Mouse (Mus musculus): ENCODE data around the gene Ccdc116. TPM values are rescaled to one million over a fixed set of nuclear protein-coding genes. Genes with fewer than 3 reads are reported as not detected.
A peak's percentile ranks its signal among the peaks of the same experiment; 100 is the strongest.

Gene Ccdc116
- polyA plus RNA-seq, 3 experiments from 2014 or later: 0.57 to 1.1 (median 0.70) TPM

DNA sequence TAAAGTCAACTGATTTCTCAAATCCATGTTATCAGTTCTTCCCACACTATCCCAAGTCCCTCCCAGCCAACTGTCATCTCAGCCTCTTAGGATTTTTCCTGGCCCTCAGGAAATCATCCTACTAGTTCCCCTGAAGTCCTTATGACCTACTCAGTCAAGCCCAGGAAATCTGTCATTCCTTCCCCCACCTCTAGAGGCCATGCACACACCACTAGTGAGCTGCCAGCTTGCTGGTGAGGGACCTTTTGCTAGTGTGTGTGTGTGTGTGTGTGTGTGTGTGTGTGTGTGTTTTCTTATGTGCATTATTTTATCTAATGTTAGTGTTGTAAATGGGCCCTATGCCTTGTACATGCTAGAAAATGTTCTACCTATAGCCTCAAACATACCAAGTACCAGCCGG lies 19.7 kb downstream of the Ccdc116 start:
- no peak for ATAC-seq

DNA sequence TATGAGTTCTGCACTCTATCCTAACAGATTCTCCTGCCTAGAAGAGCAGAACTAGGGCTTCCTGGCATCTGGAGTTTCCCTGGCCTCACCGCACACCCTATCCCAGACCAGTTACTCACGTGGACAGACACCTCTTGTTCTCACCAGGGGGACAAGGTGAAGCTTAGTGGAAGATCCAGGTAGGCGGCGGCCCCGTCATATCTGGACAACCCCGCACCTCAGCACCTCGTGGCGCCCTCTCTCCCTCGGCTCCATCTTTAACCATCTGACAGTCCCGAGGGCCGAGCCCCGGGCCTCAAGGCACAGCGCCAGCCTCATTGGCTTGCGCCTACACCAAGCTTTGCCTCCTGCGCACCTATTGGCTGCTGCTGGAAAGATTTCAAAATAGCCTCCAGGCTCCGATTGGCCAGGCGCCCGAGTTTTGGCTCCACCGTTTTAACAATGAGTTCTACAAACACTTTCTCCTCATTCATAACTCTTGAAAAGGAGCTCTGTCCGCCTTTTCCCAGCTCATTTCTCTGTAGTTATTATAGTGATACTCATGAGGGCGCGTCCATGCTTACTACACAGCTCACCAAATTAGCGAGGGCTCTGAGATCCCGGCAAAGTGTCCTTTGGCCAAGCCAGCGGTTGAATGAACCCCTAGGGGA lies 22.0 kb downstream of the Ccdc116 start, which contains the start of gene 2610318N02Rik:
TSS of gene 2610318N02Rik (minus strand) at position 297 of the 650 bp plus-strand sequence.
- ATAC-seq: peak; percentile 89

DNA sequence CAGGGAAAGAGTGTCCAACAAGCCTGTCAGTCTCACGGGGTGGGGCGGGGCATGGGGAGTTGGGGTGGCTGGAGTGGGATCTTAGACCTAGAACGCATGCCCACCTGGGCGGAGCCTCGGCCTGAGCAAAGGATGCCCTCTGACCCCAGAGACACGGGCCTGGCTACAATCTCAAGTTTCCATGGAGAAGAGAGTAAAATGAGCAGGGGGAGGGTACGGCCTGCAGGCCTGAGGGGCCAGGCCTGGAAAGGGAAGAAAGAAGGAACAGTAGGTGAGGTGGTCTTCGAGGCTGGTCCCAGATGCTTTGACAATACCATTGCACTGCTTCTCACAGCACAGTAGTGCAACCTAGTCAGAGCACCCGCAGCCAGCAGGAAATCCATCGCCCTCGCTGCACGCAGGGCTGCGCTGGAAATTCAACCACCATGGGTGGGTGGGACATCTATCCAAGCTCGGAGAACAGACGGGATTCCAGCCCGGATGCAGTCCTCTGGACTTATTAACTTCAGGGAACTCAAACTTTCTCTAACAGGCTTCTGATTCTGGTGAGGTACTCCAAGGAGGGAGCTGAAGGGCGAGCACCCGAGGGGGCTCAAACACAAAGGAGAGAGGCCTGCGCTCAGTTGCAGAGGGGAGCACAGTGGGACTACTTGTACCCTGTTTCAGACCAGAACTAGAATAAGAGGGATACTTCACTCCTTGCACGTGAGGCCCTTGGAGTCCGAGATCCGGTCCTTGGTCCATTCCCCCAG lies 22.7 kb downstream of the Ccdc116 start:
- ATAC-seq: no peak

DNA sequence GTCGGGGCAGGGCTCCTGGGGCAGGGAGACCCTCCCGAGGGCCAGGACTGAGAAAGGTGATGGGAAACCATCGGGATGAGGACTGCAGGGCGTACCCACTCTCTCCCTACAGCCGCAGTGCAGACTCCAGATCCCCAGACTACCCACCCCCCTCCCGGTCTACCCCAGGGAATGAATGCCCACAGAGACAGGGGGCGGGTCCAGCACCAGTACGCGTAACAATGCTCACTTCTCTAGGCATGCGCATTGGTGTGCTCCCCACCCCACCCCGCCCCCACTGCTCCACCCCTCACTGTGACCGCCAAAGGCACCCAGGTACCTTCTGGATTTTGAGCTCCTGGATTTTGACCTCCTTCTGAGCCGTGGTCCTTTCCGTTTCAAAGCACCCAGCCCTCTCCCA lies 25.5 kb downstream of the Ccdc116 start:
- ATAC-seq: no peak

DNA sequence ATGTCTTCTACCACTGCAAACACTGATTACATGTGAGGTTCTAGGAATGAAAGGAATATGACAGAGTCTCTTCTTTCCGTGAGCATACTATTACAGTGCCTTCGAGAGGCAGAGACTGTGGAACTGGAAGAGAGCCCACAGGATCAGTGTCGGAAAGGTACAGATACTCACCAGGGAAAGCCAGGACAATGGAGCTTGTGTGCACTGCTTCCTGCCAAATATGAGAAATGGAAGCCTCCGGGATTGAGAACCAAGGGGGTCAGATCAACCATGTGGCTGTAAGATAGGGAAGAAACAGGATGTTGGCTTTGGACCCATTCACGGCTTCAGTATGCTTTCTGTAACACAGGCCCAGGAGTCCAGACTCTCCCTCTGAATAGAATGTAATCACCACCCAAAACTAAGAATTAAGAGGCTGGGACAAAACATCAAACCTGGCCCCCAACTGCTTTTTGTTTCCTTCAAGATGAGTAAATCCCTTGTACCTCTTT lies 29.7 kb downstream of the Ccdc116 start:
- ATAC-seq: no peak

DNA sequence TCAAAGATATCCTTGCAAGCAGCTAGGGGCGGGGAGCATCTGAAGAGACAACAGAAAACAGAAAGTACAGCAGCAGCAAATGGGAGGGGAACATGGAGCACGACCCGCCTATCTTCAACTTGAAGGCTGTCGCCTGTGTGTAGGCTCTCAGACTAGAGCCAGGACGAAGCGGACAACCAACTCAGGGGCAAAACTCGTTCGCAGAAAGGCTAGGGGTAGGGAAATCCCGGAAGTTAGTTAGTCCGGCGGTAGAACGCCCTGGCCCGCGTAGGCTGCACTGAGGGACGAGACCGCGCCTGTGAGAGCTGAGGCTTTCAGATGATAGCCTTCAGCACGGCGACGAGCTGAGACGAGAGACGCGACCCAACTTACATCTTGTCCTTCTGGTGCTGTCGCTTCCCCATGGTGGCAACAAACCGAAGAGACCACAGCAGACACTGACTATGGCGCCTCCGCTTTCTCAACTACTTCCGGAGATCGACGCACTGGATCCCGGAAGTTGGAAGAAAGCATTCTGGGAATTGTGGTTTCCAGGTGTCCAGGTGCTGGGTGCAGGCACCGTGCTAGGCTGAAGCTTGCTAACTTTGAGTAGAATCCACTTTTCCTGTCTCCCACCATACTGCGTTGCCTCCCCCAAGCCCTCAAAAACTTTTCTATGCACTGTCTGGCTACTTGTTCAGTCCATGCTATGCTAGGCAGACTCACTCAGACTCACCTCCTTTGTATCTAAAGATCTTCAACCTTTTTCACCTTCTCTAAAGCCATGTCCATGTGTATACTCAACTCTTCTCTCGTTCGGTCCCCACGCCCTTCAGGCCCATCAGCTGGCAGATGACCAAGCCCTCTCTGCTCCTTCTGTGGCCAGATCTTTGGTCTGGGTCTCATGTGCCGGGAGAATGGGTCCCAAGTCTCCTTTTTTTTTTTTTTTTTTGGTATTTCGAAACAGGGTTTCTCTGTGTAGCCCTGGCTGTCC lies 36.0 kb downstream of the Ccdc116 start, which contains the start of gene Ppil2:
TSS of gene Ppil2 (minus strand) at position 487 of the 973 bp plus-strand sequence.
- ATAC-seq: peak; percentile 82

DNA sequence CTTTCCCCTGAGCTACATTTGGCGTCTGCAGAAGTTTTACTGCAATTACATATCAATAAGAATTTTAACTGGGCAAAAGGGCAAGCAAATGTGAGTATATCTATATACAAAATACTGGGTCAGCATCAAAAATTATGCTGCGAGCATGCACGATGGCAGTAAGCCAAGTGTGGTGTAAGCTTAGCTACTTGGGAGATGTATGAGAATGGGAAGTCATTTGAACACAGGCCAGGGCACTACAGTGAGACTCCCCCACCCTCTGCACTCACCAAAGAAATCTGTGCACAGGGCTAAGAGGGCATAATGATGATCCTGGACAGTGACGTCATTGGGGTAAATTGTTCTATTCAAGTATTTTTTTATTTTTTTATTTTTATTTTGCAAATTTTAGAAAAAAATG lies 42.4 kb downstream of the Ccdc116 start:
- no peak for ATAC-seq

DNA sequence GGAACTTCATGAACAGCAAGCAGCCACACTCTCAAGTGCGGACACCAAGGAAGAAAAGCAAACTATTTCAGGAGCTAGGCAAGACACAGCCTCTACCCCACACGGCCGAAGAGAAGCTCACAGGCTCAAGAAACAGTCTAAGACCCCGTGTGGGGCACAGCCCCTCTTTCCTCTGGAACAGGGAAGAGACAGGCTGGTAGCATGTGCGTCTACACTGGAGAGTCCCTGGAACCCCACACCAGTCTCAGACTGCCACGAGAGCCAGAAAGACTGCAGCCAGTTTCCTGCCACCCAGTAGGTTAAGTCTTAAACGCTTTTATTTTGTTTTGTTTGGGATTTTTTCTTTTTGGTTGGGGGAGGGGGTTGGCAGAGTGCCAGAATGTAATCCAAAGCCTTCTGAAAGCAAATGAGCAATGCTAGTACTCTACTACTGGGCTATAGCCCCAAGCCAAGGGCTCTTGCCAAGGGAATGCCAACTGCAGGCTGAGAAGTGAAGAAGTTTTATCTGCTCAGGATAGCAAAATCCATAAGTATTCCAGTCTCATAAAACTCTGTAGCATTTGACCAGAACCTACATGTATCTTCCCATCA lies 44.3 kb downstream of the Ccdc116 start:
- ATAC-seq: no peak

DNA sequence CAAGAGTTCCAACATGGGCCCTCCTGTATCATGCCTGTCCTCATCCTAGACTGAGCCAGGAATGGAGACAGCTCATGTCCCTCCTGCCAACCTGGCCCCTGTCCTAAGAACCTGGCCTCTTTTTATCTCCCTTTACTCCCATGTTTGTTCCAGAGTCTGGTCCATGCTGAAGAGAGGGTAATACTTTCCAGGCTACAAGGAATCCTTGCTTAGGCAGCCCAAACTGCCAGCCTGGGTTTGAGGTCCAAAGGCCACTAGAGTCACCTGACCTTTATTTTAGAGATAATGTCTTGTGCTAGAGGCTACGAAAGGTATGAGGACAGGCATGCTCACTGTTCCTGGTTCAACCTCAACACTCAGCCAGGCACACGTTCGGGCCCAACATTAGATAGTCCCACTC lies 50.1 kb downstream of the Ccdc116 start:
- no peak for ATAC-seq

Other genes with a start within 250 kb of the Ccdc116 start
- gene Mapk1, start 163.8 kb downstream of the Ccdc116 start, polyA plus RNA-seq (2017; shearing (Covaris generic)): 10 to 100 TPM; 30.0 to 37.9 (median 31.0) TPM
- gene Ypel1, start 77.5 kb downstream of the Ccdc116 start, polyA plus RNA-seq (2017; shearing (Covaris generic)): 1 to 10 TPM; 4.6 to 7.0 (median 7.0) TPM
- gene Ppil2, start 36.0 kb downstream of the Ccdc116 start, polyA plus RNA-seq (2017; shearing (Covaris generic)): 100 to 1,000 TPM; 205 to 233 (median 224) TPM
- 10 to 100 TPM in 1 of 3 experiments, 1 to 10 TPM in 2; 3.4 to 26.3 (median 5.8) TPM for gene 2610318N02Rik, start 22.1 kb downstream of the Ccdc116 start, polyA plus RNA-seq (2017; shearing (Covaris generic))
- 10 to 100 TPM; 17.5 to 69.8 (median 18.3) TPM for gene Sdf2l1, start 14.8 kb downstream of the Ccdc116 start, polyA plus RNA-seq (2017; shearing (Covaris generic))
- gene Ydjc, start 2.6 kb downstream of the Ccdc116 start, polyA plus RNA-seq (2017; shearing (Covaris generic)): 10 to 100 TPM in 1 of 3 experiments, 1 to 10 TPM in 2; 5.3 to 11.5 (median 7.4) TPM
- 100 to 1,000 TPM; 241 to 356 (median 330) TPM for gene Ube2l3, start 55.4 kb upstream of the Ccdc116 start, polyA plus RNA-seq (2017; shearing (Covaris generic))
- gene Rimbp3, start 61.4 kb upstream of the Ccdc116 start, polyA plus RNA-seq (2017; shearing (Covaris generic)): under 1 TPM in 1 of 3 experiments, not detected in 2; 0.07 TPM
- 1 to 10 TPM in 1 of 3 experiments, under 1 TPM in 2; 0.72 to 1.8 (median 0.83) TPM for gene Hic2, start 86.3 kb upstream of the Ccdc116 start, polyA plus RNA-seq (2017; shearing (Covaris generic))
- 10 to 100 TPM; 16.9 to 42.0 (median 36.2) TPM for gene Tmem191c, start 128.8 kb upstream of the Ccdc116 start, polyA plus RNA-seq (2017; shearing (Covaris generic))
- gene Serpind1, start 184.1 kb upstream of the Ccdc116 start, polyA plus RNA-seq (2017; shearing (Covaris generic)): under 1 TPM; 0.58 to 0.83 (median 0.70) TPM

All from inflammation-experienced regulatory T-cells, adult 6 months (primary cell).